Mouse (Mus musculus) ES-E14 (cell line): ENCODE data around the gene Arhgap24.

Experiments
- CHD2 ChIP-seq: IDR thresholded peaks from 2 replicates; pipeline ENCODE4 v1.6.1; 2014; ENCODE audit warnings: mild to moderate bottlenecking, low read depth, low read length, inconsistent platforms
- HCFC1 ChIP-seq: IDR thresholded peaks from 2 replicates; pipeline ENCODE4 v1.6.1; 2012; ENCODE audit warnings: low read length, inconsistent platforms, borderline replicate concordance; ENCODE audit not compliant: insufficient read depth
- MAFK ChIP-seq: IDR thresholded peaks from 2 replicates; pipeline ENCODE4 v1.6.1; 2014; ENCODE audit warnings: mild to moderate bottlenecking, low read depth, low read length, inconsistent platforms; ENCODE audit not compliant: insufficient read depth
- ZC3H11A ChIP-seq: IDR thresholded peaks from 2 replicates; pipeline ENCODE4 v1.6.1; 2012; ENCODE audit warnings: low read depth, mild to moderate bottlenecking, inconsistent platforms, low read length, borderline replicate concordance
- ZNF384 ChIP-seq: IDR thresholded peaks from 2 replicates; pipeline ENCODE4 v1.6.1; 2012; ENCODE audit warnings: low read depth, low read length, inconsistent platforms

- no peak for TF ChIP-seq ZC3H11A
- no peak for TF ChIP-seq HCFC1
- TF ChIP-seq MAFK = no peak
- no peak for TF ChIP-seq CHD2
- no peak for TF ChIP-seq ZNF384
Measured at GRCm38 (mm10) chr5:102481215-102482211, at the start of gene Arhgap24.
